Mouse (Mus musculus): ENCODE data around the gene Mrps34.

The Mrps34 gene

GRCm38 (mm10) chr17:24881738-24882440, 13.0 kb upstream of the Mrps34 start:
- peak; percentile 68 for DNase-seq

GRCm38 (mm10) chr17:24884391-24884790, 10.5 kb upstream of the Mrps34 start:
- DNase-seq = no peak

DNA sequence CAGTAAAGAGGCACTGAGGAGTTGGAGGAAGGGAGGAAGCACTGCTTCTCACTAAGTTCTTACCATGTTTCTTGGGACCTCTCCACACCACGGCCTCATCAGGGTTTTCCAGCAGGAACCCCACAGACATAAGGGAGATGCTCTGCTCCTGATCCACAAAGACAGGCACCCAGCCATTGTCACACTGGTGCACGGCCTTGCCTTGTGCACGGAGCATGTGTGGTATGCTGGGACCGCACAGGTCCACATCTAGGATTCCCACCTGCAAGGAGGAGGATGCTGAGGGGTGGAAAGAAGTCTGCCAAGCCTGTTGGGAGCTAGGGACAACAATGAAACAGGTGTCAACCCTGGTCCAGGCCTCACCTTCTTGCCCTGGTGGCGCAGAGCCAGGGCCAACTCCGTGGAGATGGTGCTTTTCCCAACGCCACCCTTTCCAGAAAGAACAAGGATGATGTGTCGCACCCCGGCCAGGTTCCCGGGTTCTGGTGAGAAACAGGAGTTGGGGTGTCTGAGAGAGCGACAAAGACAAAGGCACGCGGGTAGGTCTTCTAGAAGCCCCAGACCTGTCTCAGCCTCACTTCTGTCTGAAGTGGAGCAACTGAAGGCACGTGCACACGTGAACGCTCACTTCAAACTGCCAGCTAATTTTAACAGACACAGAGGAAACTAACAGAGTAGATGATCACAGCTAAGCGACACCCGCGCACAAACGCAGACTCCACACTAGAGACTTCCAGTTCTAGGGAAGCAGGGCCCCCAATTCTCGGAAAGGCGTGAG, 9.4 kb upstream of the Mrps34 start:
- DNase-seq = no peak

GRCm38 (mm10) chr17:24886134-24886931, 8.6 kb upstream of the Mrps34 start, which contains the start of the genes Nubp2 and Spsb3:
Nubp2 (minus strand) TSS chr17:24886349.
Spsb3 (plus strand) TSS chr17:24886643.
- peak; percentile 99 for DNase-seq

DNA sequence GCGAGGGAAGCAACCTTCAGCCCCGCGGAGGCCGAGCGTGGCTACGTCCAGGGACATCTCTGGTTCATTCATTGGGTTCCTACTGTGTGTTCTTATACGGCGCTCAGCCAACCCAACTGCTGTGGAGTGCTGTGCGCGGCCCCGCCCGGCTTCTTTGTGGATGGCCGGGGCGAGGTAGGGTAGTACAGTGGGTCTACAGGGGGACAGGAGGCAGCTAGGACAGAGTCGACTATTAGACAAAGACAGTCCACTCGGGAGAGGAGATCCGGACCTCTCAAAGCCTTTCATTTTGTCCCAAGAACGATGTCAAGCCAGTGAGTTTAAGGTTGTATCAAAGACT, 8.0 kb upstream of the Mrps34 start:
- no peak for DNase-seq

GRCm38 (mm10) chr17:24887291-24888080, 7.4 kb upstream of the Mrps34 start:
- no peak for DNase-seq

DNA sequence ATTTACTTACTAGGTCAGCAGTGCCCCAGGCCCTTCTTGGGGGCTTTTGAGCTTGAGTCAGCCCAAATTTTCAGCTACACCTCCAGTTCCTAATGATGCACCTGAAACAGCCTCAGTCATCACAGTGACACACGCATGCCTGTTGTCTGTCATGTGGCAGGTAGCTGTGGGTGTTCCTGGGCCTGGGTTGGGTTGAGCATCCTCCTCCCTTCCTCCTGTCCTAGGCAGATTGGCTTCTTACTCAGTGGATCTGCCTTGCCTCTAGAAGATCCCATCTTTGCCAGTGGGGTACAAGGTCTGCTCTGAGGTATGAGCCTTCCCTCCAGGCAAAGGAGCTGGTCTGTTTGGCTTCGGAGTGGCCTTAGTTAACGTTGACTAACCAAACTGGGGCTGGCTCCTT, 6.1 kb upstream of the Mrps34 start:
- DNase-seq = no peak

DNA sequence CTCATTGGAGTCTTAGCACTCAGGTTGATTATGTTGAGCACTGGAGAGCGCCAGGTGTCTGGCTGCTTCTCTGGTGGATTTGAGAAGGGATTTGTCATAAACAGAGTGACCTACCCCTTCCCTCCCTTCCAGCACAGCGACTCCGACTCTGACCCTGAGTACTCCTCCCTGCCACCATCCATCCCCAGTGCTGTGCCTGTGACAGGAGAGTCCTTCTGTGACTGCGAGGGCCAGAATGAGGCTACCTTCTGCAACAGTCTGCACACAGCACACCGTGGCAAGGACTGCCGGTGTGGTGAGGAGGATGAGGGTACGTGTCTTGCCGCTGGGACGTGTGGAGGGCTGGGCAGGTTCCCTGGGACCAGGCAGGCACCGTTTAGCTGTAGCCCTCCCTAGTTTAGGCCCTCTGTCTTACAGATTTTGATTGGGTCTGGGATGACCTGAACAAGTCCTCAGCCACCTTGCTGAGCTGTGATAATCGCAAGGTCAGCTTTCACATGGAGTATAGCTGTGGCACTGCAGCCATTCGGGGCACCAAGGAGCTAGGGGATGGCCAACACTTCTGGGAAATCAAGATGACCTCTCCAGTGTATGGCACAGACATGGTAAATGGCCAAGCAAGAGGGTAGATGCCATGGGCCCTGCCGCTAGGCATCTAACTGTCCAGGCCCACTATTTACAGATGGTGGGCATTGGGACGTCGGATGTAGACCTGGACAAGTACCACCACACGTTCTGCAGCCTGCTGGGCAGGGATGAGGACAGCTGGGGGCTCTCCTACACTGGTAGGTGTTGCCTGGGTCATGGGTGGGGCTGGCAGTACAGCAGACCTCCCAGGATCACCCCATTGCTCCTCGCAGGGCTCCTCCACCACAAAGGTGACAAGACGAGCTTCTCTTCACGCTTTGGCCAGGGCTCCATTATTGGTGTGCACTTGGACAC, 4.5 kb upstream of the Mrps34 start:
- DNase-seq = no peak

GRCm38 (mm10) chr17:24891321-24891720, 3.6 kb upstream of the Mrps34 start:
- no peak for DNase-seq

DNA sequence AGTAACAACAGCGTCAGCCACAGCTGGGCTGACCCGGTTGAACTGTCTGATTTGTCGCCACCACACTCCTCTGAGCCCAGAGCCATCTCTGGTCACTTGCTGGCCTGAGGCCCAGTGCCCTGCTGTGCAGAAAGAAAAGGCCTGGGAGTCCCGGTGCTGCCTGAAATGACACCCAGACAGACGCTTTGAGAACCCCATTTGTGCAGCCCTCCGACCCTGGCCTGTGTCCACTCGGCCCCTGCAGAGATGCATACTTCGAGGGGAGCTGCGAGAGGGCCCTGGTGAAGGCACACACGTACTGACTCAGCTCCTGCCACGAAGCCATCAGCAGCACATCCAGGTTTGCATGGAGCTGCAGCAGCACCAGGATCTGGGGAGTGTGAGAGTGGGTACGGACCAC, 2.1 kb upstream of the Mrps34 start:
- no peak for DNase-seq

DNA sequence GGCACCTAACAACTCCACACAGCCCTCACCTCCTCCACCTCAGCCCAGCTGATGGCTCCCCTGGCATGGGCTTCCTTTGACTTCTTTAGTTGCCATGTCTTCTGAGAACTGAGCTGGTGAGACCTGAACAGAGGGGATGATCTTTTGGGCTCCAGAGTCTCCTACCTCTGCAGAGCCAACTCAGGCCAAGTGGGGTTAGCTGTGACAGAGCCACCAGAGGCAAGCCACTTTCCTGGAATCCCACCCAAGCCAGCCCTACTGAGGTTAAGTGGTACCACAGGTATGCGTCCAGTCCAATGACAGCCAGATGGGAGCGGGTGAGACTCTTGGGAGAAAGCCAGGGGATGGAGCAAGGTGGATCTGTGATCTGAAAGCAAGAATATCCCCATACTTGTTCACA, 1.6 kb upstream of the Mrps34 start:
- DNase-seq = no peak

DNA sequence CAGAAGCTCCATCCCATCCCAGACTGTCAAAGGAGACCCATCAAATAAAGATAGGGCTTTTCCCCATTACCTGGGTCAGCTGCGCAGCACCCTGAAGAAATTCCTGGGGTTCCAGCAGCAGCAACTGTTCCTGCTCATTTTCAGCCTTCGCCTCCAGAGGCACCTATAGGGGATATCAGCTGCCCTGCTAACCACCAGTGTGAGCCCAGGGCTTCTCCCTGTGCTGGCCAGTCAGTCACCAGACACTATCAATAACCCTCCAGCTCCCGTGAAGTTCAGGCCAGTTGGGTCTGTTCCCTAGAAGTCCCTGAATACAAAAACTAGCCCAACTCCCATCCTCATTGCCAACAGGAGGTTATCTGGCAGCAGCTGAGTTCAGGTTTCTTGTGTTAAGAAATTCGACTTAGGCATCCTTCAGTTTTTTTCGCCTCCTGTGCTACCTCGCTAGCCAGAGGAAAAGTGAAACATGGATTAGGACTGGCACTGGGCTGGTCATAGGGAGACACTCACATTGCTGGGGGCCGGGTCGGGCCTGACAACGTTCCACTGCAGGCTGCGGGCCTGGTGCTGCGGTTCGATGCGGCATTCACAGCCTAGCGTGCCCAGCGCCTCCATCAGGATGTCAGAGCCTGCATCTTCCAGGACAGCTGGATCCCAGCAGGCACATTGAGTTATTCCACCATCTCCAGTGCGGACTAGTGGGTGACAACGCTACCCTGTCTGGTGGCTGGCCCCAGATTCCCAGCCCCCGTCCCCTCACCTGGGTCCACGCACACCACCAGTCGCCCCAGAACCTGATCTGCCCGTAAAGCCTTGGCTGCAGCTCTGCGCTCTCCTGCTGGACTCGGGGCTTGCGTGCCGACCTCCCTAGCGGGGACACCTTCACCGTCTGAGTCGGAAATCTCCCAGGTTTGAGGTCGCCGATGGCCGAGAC, 588 bp upstream of the Mrps34 start:
- no peak for DNase-seq

DNA sequence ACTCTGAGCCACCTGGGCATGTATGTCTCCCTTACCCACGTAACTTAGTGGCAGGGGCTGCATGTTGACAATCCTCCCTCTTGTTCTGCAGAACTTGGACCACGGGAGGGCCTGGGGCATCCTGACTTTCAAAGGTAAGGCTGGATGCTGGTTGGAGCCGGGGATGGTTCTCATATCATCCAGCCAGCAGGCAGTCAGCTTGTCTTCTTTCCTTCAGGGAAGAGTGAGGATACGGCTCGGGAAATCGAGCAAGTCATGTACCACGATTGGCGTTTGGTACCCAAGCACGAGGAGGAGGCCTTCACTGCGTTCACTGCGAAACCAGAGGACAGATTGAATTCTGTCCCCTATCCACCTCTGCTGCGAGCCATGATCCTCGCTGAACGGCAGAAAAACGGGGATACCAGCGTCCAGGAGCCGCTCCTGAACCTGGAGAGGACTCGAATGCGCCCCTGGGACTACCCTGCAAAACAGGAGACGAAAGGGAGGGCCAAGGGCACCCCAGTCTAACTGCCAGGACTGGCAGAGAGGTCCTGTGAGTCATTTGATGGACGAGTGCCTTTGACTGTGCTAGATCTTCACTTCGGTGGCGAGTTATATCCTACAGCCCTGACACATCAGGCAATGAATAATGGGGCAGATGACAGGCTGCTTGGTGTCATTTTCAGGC, 790 bp downstream of the Mrps34 start:
- DNase-seq = no peak

GRCm38 (mm10) chr17:24896241-24896992, 1.5 kb downstream of the Mrps34 start, which contains the start of gene Nme3:
Nme3 (plus strand) TSS chr17:24896500.
- peak; percentile 85 for DNase-seq

DNA sequence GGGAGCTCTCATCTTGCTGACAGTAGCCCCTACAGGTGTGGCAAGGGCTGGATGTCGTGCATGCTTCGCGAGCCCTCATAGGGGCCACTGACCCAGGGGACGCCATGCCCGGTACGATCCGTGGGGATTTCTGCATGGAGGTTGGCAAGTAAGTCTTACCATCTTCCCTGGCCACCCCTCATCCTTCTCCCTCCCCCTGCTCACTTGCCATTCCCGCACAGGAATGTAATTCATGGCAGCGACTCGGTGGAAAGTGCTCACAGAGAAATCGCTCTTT, 2.0 kb downstream of the Mrps34 start:
- DNase-seq = no peak

GRCm38 (mm10) chr17:24897600-24897999, 2.7 kb downstream of the Mrps34 start:
- no peak for DNase-seq

DNA sequence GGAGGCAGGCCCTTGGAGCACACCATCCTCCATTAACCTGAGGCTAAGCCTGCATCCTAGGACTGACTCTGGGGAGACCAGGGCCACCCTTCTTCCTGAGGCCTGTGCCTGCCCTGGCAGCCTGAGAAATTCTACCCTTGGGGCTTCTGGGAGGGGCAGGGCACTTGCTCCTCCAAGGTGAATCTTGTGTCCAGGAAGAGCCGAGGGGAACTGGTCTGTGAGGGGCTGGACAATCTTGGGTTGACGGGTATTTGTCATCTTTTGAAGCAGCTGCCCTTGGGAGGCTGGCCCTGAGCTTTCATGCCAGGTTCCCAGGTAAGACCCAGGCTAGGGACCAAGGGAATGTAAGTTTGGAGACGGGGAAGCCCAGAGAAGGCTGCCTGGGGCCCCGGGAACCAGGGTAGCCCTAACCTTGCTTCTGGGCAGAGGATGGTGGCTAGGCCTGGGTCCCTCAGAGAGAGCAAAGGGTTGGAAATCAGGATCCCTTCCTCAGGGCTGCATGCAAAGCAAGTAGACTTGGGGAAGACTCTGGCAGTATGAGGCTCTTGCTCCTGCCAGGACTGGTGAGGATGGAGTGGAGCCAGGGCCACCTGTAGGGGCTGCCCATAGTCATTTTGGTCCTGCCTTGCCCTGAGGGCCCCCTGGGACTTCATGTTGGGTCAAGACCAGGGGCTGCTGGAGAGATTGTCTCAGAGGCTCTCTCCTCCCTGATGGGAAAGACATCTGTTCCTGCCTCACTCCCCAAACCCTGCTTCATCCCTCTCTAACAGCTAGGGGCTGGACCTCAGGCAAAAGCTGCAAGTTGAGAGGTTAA, 3.3 kb downstream of the Mrps34 start:
- no peak for DNase-seq

GRCm38 (mm10) chr17:24899153-24899552, 4.2 kb downstream of the Mrps34 start:
- DNase-seq = no peak
